Mouse (Mus musculus) thymus, postnatal 14 days (tissue): ENCODE measurements around the gene 4930550L24Rik.

ENCODE experiments used
- DNase-seq: peaks from one replicate; pipeline ENCODE4 v3.0.0; 2021

Gene 4930550L24Rik

GRCm38 (mm10) chrX:58909060-58909459 is at the start of gene 4930550L24Rik:
Gene 4930550L24Rik (plus strand): TSS chrX:58909360.
- DNase-seq = no peak

GRCm38 (mm10) chrX:58900753-58901152 is 8.4 kb upstream of the 4930550L24Rik start:
- no peak for DNase-seq

DNA sequence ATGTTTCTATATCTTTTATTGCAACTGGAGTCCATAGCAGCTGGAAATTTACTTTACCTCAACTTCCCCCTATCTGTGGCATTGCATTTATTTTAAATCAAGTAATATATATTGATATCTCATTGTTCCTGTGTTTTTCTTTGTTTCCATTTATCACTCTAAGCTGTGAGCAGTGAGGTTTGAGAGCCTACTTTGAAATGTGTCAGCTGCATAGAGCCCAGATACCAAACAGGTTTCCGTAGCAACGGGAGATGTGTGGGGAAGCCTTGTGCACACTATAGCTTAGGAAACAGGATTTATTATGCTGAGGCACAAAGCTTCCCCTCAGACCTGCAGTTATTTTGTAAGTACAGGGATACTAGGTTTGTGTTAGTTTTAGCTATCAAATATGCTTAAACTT is 58.8 kb downstream of the 4930550L24Rik start:
- DNase-seq = no peak
